Mouse (Mus musculus) embryo, embryonic 10.5 days (tissue): ENCODE data around the gene Cald1.

Source experiments
- DNase-seq: peaks from one replicate; pipeline ENCODE4 v3.0.0-alpha.2; 2015; ENCODE audit warnings: low spot score

Cald1 gene

GRCm38 (mm10) chr6:34598121-34599065 lies at the start of gene Cald1:
Gene Cald1 (plus strand): TSS chr6:34598500.
- DNase-seq, result peak; percentile 73

- DNase-seq, result peak; percentile 65
Observed at GRCm38 (mm10) chr6:34549017-34549416, 49.3 kb upstream of the Cald1 start.

GRCm38 (mm10) chr6:34552489-34553157 lies 45.7 kb upstream of the Cald1 start:
- DNase-seq, result no peak

GRCm38 (mm10) chr6:34554291-34554997 lies 43.9 kb upstream of the Cald1 start:
- no peak for DNase-seq

- DNase-seq, result no peak
Observed at GRCm38 (mm10) chr6:34559521-34559920, 38.8 kb upstream of the Cald1 start.

GRCm38 (mm10) chr6:34565176-34565880 lies 33.0 kb upstream of the Cald1 start:
- no peak for DNase-seq

- no peak for DNase-seq
Observed at GRCm38 (mm10) chr6:34567298-34567697, 31.0 kb upstream of the Cald1 start.

GRCm38 (mm10) chr6:34579504-34580068 lies 18.7 kb upstream of the Cald1 start:
- no peak for DNase-seq

- no peak for DNase-seq
Observed at GRCm38 (mm10) chr6:34583365-34583764, 14.9 kb upstream of the Cald1 start.

- no peak for DNase-seq
Observed at GRCm38 (mm10) chr6:34588066-34588465, 10.2 kb upstream of the Cald1 start.

GRCm38 (mm10) chr6:34590716-34591115 lies 7.6 kb upstream of the Cald1 start:
- DNase-seq, result no peak

GRCm38 (mm10) chr6:34593353-34593752 lies 4.9 kb upstream of the Cald1 start:
- DNase-seq, result no peak

- DNase-seq, result no peak
Observed at GRCm38 (mm10) chr6:34597316-34597715, 984 bp upstream of the Cald1 start.

GRCm38 (mm10) chr6:34599171-34599570 lies 871 bp downstream of the Cald1 start:
- DNase-seq, result no peak

GRCm38 (mm10) chr6:34599631-34600111 lies 1.4 kb downstream of the Cald1 start:
- no peak for DNase-seq

GRCm38 (mm10) chr6:34600850-34601249 lies 2.5 kb downstream of the Cald1 start:
- no peak for DNase-seq

GRCm38 (mm10) chr6:34602091-34602490 lies 3.8 kb downstream of the Cald1 start:
- DNase-seq, result peak; percentile 43

GRCm38 (mm10) chr6:34606407-34606806 lies 8.1 kb downstream of the Cald1 start:
- DNase-seq, result no peak

GRCm38 (mm10) chr6:34608603-34609002 lies 10.3 kb downstream of the Cald1 start:
- DNase-seq, result no peak

- peak; percentile 71 for DNase-seq
Observed at GRCm38 (mm10) chr6:34609892-34610829, 11.9 kb downstream of the Cald1 start.
